30 mouse cellular contexts compared by ENCODE assay signal in genomic region chr7:73830581-73830980, GRCm38 (mm10).
"Had no signal": no experiment of that assay in that cellular context is flagged by ENCODE, and none has a peak within 500 bp of the region (broad histone marks: within the 10 kb centered on the region; RNA-seq: fewer than 3 reads in every experiment).

No protein-coding gene starts in this region.

- H3K27me3 ChIP-seq: heart, embryonic 13.5 days; heart, embryonic 15.5 days; hindbrain, embryonic 13.5 days; hindbrain, embryonic 15.5 days; kidney, embryonic 15.5 days; limb, embryonic 12.5 days; liver, embryonic 13.5 days; liver, embryonic 15.5 days had no signal

- DNase-seq: gastrocnemius, postnatal 14 days; gastrocnemius, postnatal 36 days; heart, adult 11 months; heart, adult 2 months; heart, postnatal 14 days; heart, postnatal 36 days; kidney, adult 11 months; kidney, adult 2 months; kidney, adult 9 months; kidney, postnatal 14 days; kidney, postnatal 36 days; layer of hippocampus, adult 9-11 months; liver; liver, embryonic 13.5 days; liver, postnatal 0 days had no signal

- H3K9me3 ChIP-seq: heart, embryonic 13.5 days; heart, embryonic 15.5 days; hindbrain, embryonic 13.5 days; hindbrain, embryonic 15.5 days; kidney, embryonic 15.5 days; limb, embryonic 10.5 days; liver, embryonic 13.5 days; liver, embryonic 15.5 days had no signal

- H3K27ac ChIP-seq: heart, adult 2 months; heart, embryonic 13.5 days; heart, embryonic 15.5 days; hindbrain, embryonic 13.5 days; hindbrain, embryonic 15.5 days; hindbrain, postnatal 0 days; kidney, embryonic 15.5 days; kidney, postnatal 0 days; layer of hippocampus, adult 2 months; left cerebral cortex, adult 2 months; limb, embryonic 10.5 days; limb, embryonic 12.5 days; liver, embryonic 13.5 days; liver, embryonic 15.5 days had no signal

- H3K36me3 ChIP-seq: heart, embryonic 13.5 days; heart, embryonic 15.5 days; hindbrain, embryonic 13.5 days; hindbrain, embryonic 15.5 days; kidney, embryonic 15.5 days; limb, embryonic 10.5 days; limb, embryonic 12.5 days; liver, embryonic 13.5 days; liver, embryonic 15.5 days had no signal

- H3K4me3 ChIP-seq: heart, adult 2 months; heart, embryonic 13.5 days; heart, embryonic 15.5 days; hindbrain, embryonic 13.5 days; hindbrain, embryonic 15.5 days; kidney, embryonic 15.5 days; layer of hippocampus, adult 2 months; left cerebral cortex, adult 2 months; limb, embryonic 10.5 days; limb, embryonic 12.5 days; liver, embryonic 13.5 days; liver, embryonic 15.5 days had no signal

- ATAC-seq: hindbrain, postnatal 0 days; intestine, embryonic 16.5 days; liver, postnatal 0 days had no signal

- H3K4me1 ChIP-seq: heart, embryonic 13.5 days; heart, embryonic 15.5 days; hindbrain, embryonic 13.5 days; hindbrain, embryonic 15.5 days; kidney, embryonic 15.5 days; limb, embryonic 10.5 days; limb, embryonic 12.5 days; liver, embryonic 13.5 days; liver, embryonic 15.5 days had no signal

- H3K4me2 ChIP-seq: heart, embryonic 11.5 days; heart, embryonic 13.5 days; heart, embryonic 15.5 days; hindbrain, embryonic 13.5 days; hindbrain, embryonic 15.5 days; kidney, embryonic 15.5 days; limb, embryonic 12.5 days; liver, embryonic 11.5 days; liver, embryonic 13.5 days; liver, embryonic 15.5 days had no signal

- H3K9ac ChIP-seq: heart, embryonic 13.5 days; heart, embryonic 15.5 days; hindbrain, embryonic 13.5 days; hindbrain, embryonic 15.5 days; kidney, embryonic 15.5 days; limb, embryonic 12.5 days; liver, embryonic 13.5 days; liver, embryonic 15.5 days; liver, postnatal 0 days had no signal
